Mouse (Mus musculus) stomach, postnatal 0 days (tissue): Measurements from ENCODE around the gene Mrfap1.

ENCODE experiments used
- CTCF ChIP-seq: IDR thresholded peaks from 2 replicates; pipeline ENCODE4 v1.5.1; 2016; ENCODE audit warnings: antibody characterized with exemption, low read depth, mild to moderate bottlenecking, moderate library complexity
- EP300 ChIP-seq: optimal IDR thresholded peaks from 2 replicates; pipeline ENCODE3; 2016; ENCODE audit warnings: antibody characterized with exemption

DNA sequence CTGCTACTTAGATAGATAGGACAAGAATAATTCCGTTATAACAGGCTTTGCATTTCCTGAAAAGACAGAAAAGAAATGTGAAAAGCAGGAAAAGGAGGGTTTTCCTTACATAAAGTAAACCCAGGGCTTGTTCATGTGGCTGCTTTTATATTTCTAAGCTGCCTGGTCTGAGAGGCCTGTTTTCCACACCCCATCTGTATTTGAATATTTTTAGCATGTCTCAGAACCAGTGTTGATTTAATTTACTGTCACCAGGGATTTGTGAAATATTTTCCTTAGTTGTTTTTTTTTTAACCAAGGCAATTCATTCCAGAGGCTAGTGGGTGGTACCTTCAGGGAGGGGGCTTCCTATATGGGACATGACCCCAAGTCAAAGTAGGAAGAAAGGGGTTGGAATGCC, 45.1 kb upstream of the Mrfap1 start:
- no peak for TF ChIP-seq EP300
- no peak for TF ChIP-seq CTCF
